Mouse (Mus musculus) ES-E14 (cell line): ENCODE results near the gene Traf1. TPM values are rescaled to one million over a fixed set of nuclear protein-coding genes. Genes with fewer than 3 reads are reported as not detected.

ENCODE experiments used
- DNase-seq: peaks from one replicate; pipeline ENCODE4 v3.0.0-alpha.2; 2013; ENCODE audit warnings: low read depth, low spot score
- H3K27ac ChIP-seq: 2 replicates; pipeline ENCODE4 v1.5.1; 2012; ENCODE audit warnings: low read depth, mild to moderate bottlenecking, low read length, moderate library complexity, mixed read lengths; ENCODE audit not compliant: poor library complexity, insufficient read depth, severe bottlenecking
- H3K36me3 ChIP-seq: 2 replicates; pipeline ENCODE4 v1.6.1; 2012; ENCODE audit warnings: mild to moderate bottlenecking, low read length, moderate library complexity, mixed read lengths; ENCODE audit not compliant: control insufficient read depth, poor library complexity, insufficient read depth, severe bottlenecking
- H3K4me1 ChIP-seq, 2 experiments: fragments of 150-350 bp in 1 of 2; sonication (generic) in 1 of 2; 2 replicates each; pipeline ENCODE4 v1.6.1; 2012; ENCODE audit warnings: low read length in 2 of 2, mild to moderate bottlenecking in 1 of 2, mixed read lengths in 1 of 2; ENCODE audit not compliant: control insufficient read depth in 2 of 2, insufficient read depth in 2 of 2, poor library complexity in 1 of 2
- H3K4me3 ChIP-seq, 2 experiments: fragments of 150-350 bp in 1 of 2; sonication (generic) in 1 of 2; 2 replicates each; pipeline ENCODE4 v1.5.1; 2012; ENCODE audit warnings: low read length in 2 of 2, low read depth in 1 of 2, mild to moderate bottlenecking in 1 of 2, mixed read lengths in 1 of 2; ENCODE audit not compliant: insufficient read depth in 1 of 2, poor library complexity in 1 of 2, severe bottlenecking in 1 of 2
- H3K9ac ChIP-seq: 2 replicates; pipeline ENCODE4 v1.6.1; 2012; ENCODE audit warnings: low read depth, mild to moderate bottlenecking, low read length, mixed read lengths; ENCODE audit not compliant: poor library complexity, insufficient read depth, severe bottlenecking
- H3K9me3 ChIP-seq: fragments of 150-350 bp; sonication (generic); 2 replicates; pipeline ENCODE4 v1.6.1; 2012; ENCODE audit warnings: low read depth, mild to moderate bottlenecking, low read length; ENCODE audit not compliant: control insufficient read depth, insufficient read depth
- CHD2 ChIP-seq: IDR thresholded peaks from 2 replicates; pipeline ENCODE4 v1.6.1; 2014; ENCODE audit warnings: mild to moderate bottlenecking, low read depth, low read length, inconsistent platforms
- HCFC1 ChIP-seq: IDR thresholded peaks from 2 replicates; pipeline ENCODE4 v1.6.1; 2012; ENCODE audit warnings: low read length, inconsistent platforms, borderline replicate concordance; ENCODE audit not compliant: insufficient read depth
- MAFK ChIP-seq: IDR thresholded peaks from 2 replicates; pipeline ENCODE4 v1.6.1; 2014; ENCODE audit warnings: mild to moderate bottlenecking, low read depth, low read length, inconsistent platforms; ENCODE audit not compliant: insufficient read depth
- ZC3H11A ChIP-seq: IDR thresholded peaks from 2 replicates; pipeline ENCODE4 v1.6.1; 2012; ENCODE audit warnings: low read depth, mild to moderate bottlenecking, inconsistent platforms, low read length, borderline replicate concordance
- ZNF384 ChIP-seq: IDR thresholded peaks from 2 replicates; pipeline ENCODE4 v1.6.1; 2012; ENCODE audit warnings: low read depth, low read length, inconsistent platforms
- in situ Hi-C, 2 experiments: fragments of 600-800 bp; cut with MboI; formaldehyde crosslinking; loops; one replicate each; pipeline ENCODE4 v1.15.1; 2025; ENCODE audit warnings: low sequenced_read_pairs in 2 of 2, inconsistent platforms in 1 of 2; ENCODE audit not compliant: unreplicated experiment in 2 of 2
- total RNA-seq: library from RNA; depleted of rRNA; stranded (reverse); fragments of 300-350 nt; gene quantifications from 2 replicates; pipeline ENCODE4 v1.2.3, GENCODE M21; 2012

Traf1 gene
- total RNA-seq, 1 experiment, result 1.3 TPM

GRCm38 (mm10) chr2:34965293-34965692 is 3.7 kb upstream of the Traf1 start:
- no peak overlapping the region for H3K27ac ChIP-seq
- H3K4me1 ChIP-seq, result peaks cover 5 to 14% of the 10 kb centered on the region in 2 experiments; a peak in 3 of 4 replicates
- DNase-seq, result peak; percentile 50
- no peaks in the 10 kb centered on the region for H3K36me3 ChIP-seq
- in situ Hi-C loops, result no loop called here
- TF ChIP-seq CHD2, result no peak
- no peak for TF ChIP-seq ZNF384
- TF ChIP-seq HCFC1, result no peak
- H3K4me3 ChIP-seq, result no peak overlapping the region; a peak in 1 of 4 replicates
- H3K9me3 ChIP-seq, result no peaks in the 10 kb centered on the region
- H3K9ac ChIP-seq, result no peak overlapping the region

- no peak for DNase-seq
- Histone ChIP-seq H3K4me1 (peaks cover 5 to 14% of the 10 kb centered on the region in 2 experiments; a peak in 3 of 4 replicates), H3K9me3 (no peaks in the 10 kb centered on the region), H3K36me3 (no peaks in the 10 kb centered on the region), H3K4me3 (no peak overlapping the region), H3K27ac (no peak overlapping the region), H3K9ac (no peak overlapping the region)
- TF ChIP-seq ZC3H11A (no peak), CHD2 (no peak), MAFK (no peak), HCFC1 (no peak), ZNF384 (no peak)
- in situ Hi-C loops, result no loop called here
These were observed 3.1 kb upstream of the Traf1 start for GRCm38 (mm10) chr2:34964651-34965050.

- in situ Hi-C loops, result no loop called here
- DNase-seq, result no peak
- no peaks in the 10 kb centered on the region for H3K36me3 ChIP-seq
These were observed 2.7 kb upstream of the Traf1 start for GRCm38 (mm10) chr2:34964230-34964629.

GRCm38 (mm10) chr2:34963371-34963956 is 1.9 kb upstream of the Traf1 start:
- in situ Hi-C loops, result no loop called here
- H3K9ac ChIP-seq, result peak overlapping the region; percentile 19; the same call in 1 of the 2 replicates
- TF ChIP-seq CHD2, result no peak
- TF ChIP-seq ZNF384, result no peak
- TF ChIP-seq ZC3H11A, result no peak
- no peak for TF ChIP-seq HCFC1
- no peak for TF ChIP-seq MAFK
- no peaks in the 10 kb centered on the region for H3K36me3 ChIP-seq
- H3K9me3 ChIP-seq, result no peaks in the 10 kb centered on the region
- 0 out of 4 replicates have a peak overlapping the region, but pooled peaks of 1 of the 2 experiments have one; percentile 23 for H3K4me3 ChIP-seq
- DNase-seq, result no peak
- H3K27ac ChIP-seq, result no peak overlapping the region
- peaks cover 5 to 14% of the 10 kb centered on the region in 2 experiments; a peak in 3 of 4 replicates for H3K4me1 ChIP-seq

More at GRCm38 (mm10) chr2:34964230-34964629, 2.7 kb upstream of the Traf1 start:
- Histone ChIP-seq H3K4me3 (no peak overlapping the region), H3K9ac (peak overlapping the region; percentile 17; the same call in 1 of the 2 replicates), H3K27ac (no peak overlapping the region), H3K4me1 (peaks cover 5 to 14% of the 10 kb centered on the region in 2 experiments; a peak in 3 of 4 replicates), H3K9me3 (no peaks in the 10 kb centered on the region)
- TF ChIP-seq ZC3H11A, result no peak
- no peak for TF ChIP-seq MAFK
- no peak for TF ChIP-seq CHD2

- peaks cover 5 to 14% of the 10 kb centered on the region in 2 experiments; a peak in 3 of 4 replicates for H3K4me1 ChIP-seq
- no peak overlapping the region for H3K27ac ChIP-seq
- no peak overlapping the region for H3K4me3 ChIP-seq
- in situ Hi-C loops, result no loop called here
- DNase-seq, result no peak
- no peaks in the 10 kb centered on the region for H3K36me3 ChIP-seq
- no peak overlapping the region for H3K9ac ChIP-seq
- no peaks in the 10 kb centered on the region for H3K9me3 ChIP-seq
- TF ChIP-seq MAFK (no peak), ZC3H11A (no peak), ZNF384 (no peak), CHD2 (no peak), HCFC1 (no peak)
These were observed 1.3 kb upstream of the Traf1 start for GRCm38 (mm10) chr2:34962893-34963292.
